Mouse (Mus musculus) kidney, embryonic 15.5 days (tissue): ENCODE measurements at regions not wholly inside any gene's neighbourhood (a gene's known extent, or its start where the extent isn't known, plus 50 kb on each side); places are given as distances from the start of the nearest gene placed in this dataset.

Source experiments
- ATAC-seq: fragments of 200-750 bp; cut with Nextera tagmentation; replicated peaks from 2 replicates; pipeline ENCODE4 v1.8.0; 2017; ENCODE audit warnings: moderate TSS enrichment; ENCODE audit not compliant: low FRiP score
- H3K27ac ChIP-seq: fragments of 300-500 bp; sonication (generic); 2 replicates; pipeline ENCODE4 v1.5.1; 2015; ENCODE audit warnings: mild to moderate bottlenecking, inconsistent platforms
- H3K27me3 ChIP-seq: fragments of 300-500 bp; sonication (generic); 2 replicates; pipeline ENCODE4 v1.6.1; 2015; ENCODE audit warnings: inconsistent platforms
- H3K36me3 ChIP-seq: fragments of 300-500 bp; sonication (generic); 2 replicates; pipeline ENCODE4 v1.6.1; 2015; ENCODE audit warnings: inconsistent platforms
- H3K4me1 ChIP-seq: fragments of 300-500 bp; sonication (generic); 2 replicates; pipeline ENCODE4 v1.6.1; 2015; ENCODE audit warnings: inconsistent platforms
- H3K4me2 ChIP-seq: fragments of 300-500 bp; sonication (generic); 2 replicates; pipeline ENCODE4 v1.6.1; 2015; ENCODE audit warnings: moderate library complexity, mild to moderate bottlenecking, inconsistent platforms
- H3K4me3 ChIP-seq: fragments of 300-500 bp; sonication (generic); replicated peaks from 2 replicates; pipeline ENCODE4 v1.5.1; 2015; ENCODE audit warnings: mild to moderate bottlenecking, inconsistent platforms
- H3K9ac ChIP-seq: fragments of 300-500 bp; sonication (generic); 2 replicates; pipeline ENCODE4 v1.6.1; 2015; ENCODE audit warnings: mild to moderate bottlenecking, inconsistent platforms
- H3K9me3 ChIP-seq: fragments of 300-500 bp; sonication (generic); replicated peaks from 2 replicates; pipeline ENCODE4 v1.6.1; 2016; ENCODE audit warnings: inconsistent platforms
- WGBS: fragments of 180-500 bp; shearing (Covaris S2); methylation state at CpG from one replicate; pipeline ENCODE4 v1.1.7; 2015; ENCODE audit warnings: mixed read lengths; 5-methylcytosine and 5-hydroxymethylcytosine counted together

DNA sequence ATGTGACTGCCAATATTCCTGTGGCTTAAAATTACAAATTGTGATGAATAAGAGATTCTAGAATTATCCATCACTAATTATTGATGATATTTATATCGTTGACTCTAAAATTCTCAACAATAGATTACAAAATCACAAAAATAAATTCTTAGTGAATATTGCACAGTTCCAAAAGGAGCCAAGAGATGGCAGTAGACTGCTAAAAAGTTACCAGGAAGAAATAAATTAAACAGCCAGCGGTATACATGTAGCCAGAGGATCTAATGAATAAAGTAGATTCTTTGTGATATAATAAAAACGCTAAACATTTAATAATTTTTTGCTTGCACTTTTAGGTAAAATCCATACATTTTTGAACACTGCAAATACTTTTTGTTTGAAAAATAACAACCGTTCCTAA is 294.7 kb downstream of the Lipi start:
- 42% methylated on average over 4 of the region's 4 CpGs for WGBS
- Histone ChIP-seq H3K4me1 (no peaks in the 10 kb centered on the region), H3K36me3 (no peaks in the 10 kb centered on the region), H3K9ac (no peak overlapping the region), H3K27ac (no peak overlapping the region), H3K4me2 (no peak overlapping the region), H3K27me3 (no peaks in the 10 kb centered on the region), H3K9me3 (no peaks in the 10 kb centered on the region), H3K4me3 (no peak overlapping the region)
- ATAC-seq, result peak; percentile 58; the same call in 1 of the 2 replicates

- H3K4me1 ChIP-seq, result no peaks in the 10 kb centered on the region
- H3K36me3 ChIP-seq, result no peaks in the 10 kb centered on the region
- no peak overlapping the region for H3K4me2 ChIP-seq
- H3K4me3 ChIP-seq, result no peak overlapping the region
- no peak overlapping the region for H3K9ac ChIP-seq
- no peaks in the 10 kb centered on the region for H3K9me3 ChIP-seq
- H3K27ac ChIP-seq, result no peak overlapping the region
- no peaks in the 10 kb centered on the region for H3K27me3 ChIP-seq
- 95% methylated on average over 1 of the region's 1 CpGs for WGBS
- no peak for ATAC-seq
Observed at GRCm38 (mm10) chr16:75287150-75287549, 298.7 kb downstream of the Lipi start.

DNA sequence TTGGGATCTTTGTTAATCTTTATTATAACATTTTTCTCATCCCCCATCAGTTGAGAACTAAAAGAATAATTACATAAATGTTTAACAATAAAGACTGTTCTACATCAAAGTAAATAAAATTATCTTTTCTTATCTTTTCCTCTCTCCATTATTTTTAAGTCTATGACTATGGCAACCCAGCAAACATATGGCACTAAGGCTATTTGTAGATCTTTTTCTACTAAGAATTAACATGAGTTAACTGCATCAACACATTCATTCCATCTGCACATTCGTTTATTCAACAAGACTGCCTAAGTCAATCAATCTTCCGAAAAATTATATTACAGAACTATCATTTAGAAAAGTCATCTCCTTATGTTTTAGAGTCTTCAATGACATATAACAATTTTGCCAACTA is 300.1 kb downstream of the Lipi start:
- 92% methylated on average over 2 of the region's 2 CpGs for WGBS
- ATAC-seq, result no peak
- H3K9me3 ChIP-seq, result no peaks in the 10 kb centered on the region
- no peaks in the 10 kb centered on the region for H3K4me1 ChIP-seq
- H3K27me3 ChIP-seq, result no peaks in the 10 kb centered on the region
- H3K4me3 ChIP-seq, result no peak overlapping the region
- H3K9ac ChIP-seq, result no peak overlapping the region
- no peak overlapping the region for H3K4me2 ChIP-seq
- H3K27ac ChIP-seq, result no peak overlapping the region
- no peaks in the 10 kb centered on the region for H3K36me3 ChIP-seq

GRCm38 (mm10) chr16:75263903-75264302 is 322.0 kb downstream of the Lipi start:
- 84% methylated on average over 6 of the region's 6 CpGs for WGBS
- H3K4me3 ChIP-seq, result no peak overlapping the region

GRCm38 (mm10) chr16:75254981-75255380 is 330.9 kb downstream of the Lipi start:
- H3K9ac ChIP-seq, result no peak overlapping the region
- H3K4me2 ChIP-seq, result no peak overlapping the region
- H3K4me3 ChIP-seq, result no peak overlapping the region
- H3K9me3 ChIP-seq, result no peaks in the 10 kb centered on the region
- H3K27ac ChIP-seq, result no peak overlapping the region
- 88% methylated on average over 1 of the region's 1 CpGs for WGBS
- H3K36me3 ChIP-seq, result no peaks in the 10 kb centered on the region
- H3K4me1 ChIP-seq, result no peaks in the 10 kb centered on the region
- no peak for ATAC-seq
- no peaks in the 10 kb centered on the region for H3K27me3 ChIP-seq

More at GRCm38 (mm10) chr16:75263903-75264302, 322.0 kb downstream of the Lipi start:
- H3K36me3 ChIP-seq, result no peaks in the 10 kb centered on the region
- H3K4me1 ChIP-seq, result no peaks in the 10 kb centered on the region
- no peak overlapping the region for H3K4me2 ChIP-seq
- no peak for ATAC-seq
- no peak overlapping the region for H3K27ac ChIP-seq
- no peaks in the 10 kb centered on the region for H3K27me3 ChIP-seq
- H3K9me3 ChIP-seq, result no peaks in the 10 kb centered on the region
- no peak overlapping the region for H3K9ac ChIP-seq

- 59% methylated on average over 5 of the region's 5 CpGs for WGBS
Observed at GRCm38 (mm10) chr16:75249170-75249569, 336.7 kb downstream of the Lipi start.

DNA sequence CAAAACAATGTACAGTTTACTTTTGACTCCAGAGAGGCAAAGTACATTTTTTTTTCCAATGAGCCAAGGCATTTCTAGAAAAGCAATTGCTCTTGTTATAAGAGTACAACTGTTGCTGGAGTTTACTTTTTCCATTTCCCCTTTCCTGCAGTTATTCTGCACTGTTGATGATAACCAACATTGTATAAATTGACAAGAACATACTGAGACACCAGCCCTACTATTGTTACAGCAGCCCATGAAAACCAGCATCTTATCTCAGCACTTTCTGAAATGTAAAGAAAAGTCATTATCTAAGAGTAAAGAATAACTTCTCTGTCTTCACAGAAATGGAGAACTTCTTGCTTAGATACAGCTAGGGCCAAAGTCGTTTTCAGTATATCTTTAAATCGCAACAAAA is 345.5 kb downstream of the Lipi start:
- ATAC-seq, result no peak
- no peak overlapping the region for H3K27ac ChIP-seq
- H3K4me2 ChIP-seq, result no peak overlapping the region
- H3K36me3 ChIP-seq, result no peaks in the 10 kb centered on the region
- H3K9ac ChIP-seq, result no peak overlapping the region
- no peaks in the 10 kb centered on the region for H3K27me3 ChIP-seq
- no peaks in the 10 kb centered on the region for H3K4me1 ChIP-seq
- WGBS, result 91% methylated on average over 2 of the region's 2 CpGs
- no peak overlapping the region for H3K4me3 ChIP-seq
- no peaks in the 10 kb centered on the region for H3K9me3 ChIP-seq

More at GRCm38 (mm10) chr16:75249170-75249569, 336.7 kb downstream of the Lipi start:
- Histone ChIP-seq H3K4me3 (no peak overlapping the region), H3K4me1 (no peaks in the 10 kb centered on the region), H3K9me3 (no peaks in the 10 kb centered on the region), H3K4me2 (no peak overlapping the region), H3K36me3 (no peaks in the 10 kb centered on the region), H3K27me3 (no peaks in the 10 kb centered on the region), H3K27ac (no peak overlapping the region), H3K9ac (no peak overlapping the region)
- no peak for ATAC-seq

GRCm38 (mm10) chr16:75232133-75232532 is 353.7 kb downstream of the Lipi start:
- H3K36me3 ChIP-seq, result no peaks in the 10 kb centered on the region
- H3K9ac ChIP-seq, result no peak overlapping the region
- H3K27me3 ChIP-seq, result no peaks in the 10 kb centered on the region
- ATAC-seq, result no peak
- H3K27ac ChIP-seq, result no peak overlapping the region
- no peaks in the 10 kb centered on the region for H3K9me3 ChIP-seq
- H3K4me3 ChIP-seq, result no peak overlapping the region
- H3K4me2 ChIP-seq, result no peak overlapping the region
- H3K4me1 ChIP-seq, result no peaks in the 10 kb centered on the region
- 81% methylated on average over 1 of the region's 1 CpGs for WGBS

- H3K27ac ChIP-seq, result no peak overlapping the region
- WGBS, result 77% methylated on average over 2 of the region's 2 CpGs
- H3K9me3 ChIP-seq, result no peaks in the 10 kb centered on the region
- no peaks in the 10 kb centered on the region for H3K36me3 ChIP-seq
- no peak overlapping the region for H3K9ac ChIP-seq
- ATAC-seq, result no peak
- H3K4me3 ChIP-seq, result no peak overlapping the region
- no peak overlapping the region for H3K4me2 ChIP-seq
- no peaks in the 10 kb centered on the region for H3K27me3 ChIP-seq
- no peaks in the 10 kb centered on the region for H3K4me1 ChIP-seq
Observed at GRCm38 (mm10) chr16:75193404-75193803, 392.5 kb downstream of the Lipi start.

DNA sequence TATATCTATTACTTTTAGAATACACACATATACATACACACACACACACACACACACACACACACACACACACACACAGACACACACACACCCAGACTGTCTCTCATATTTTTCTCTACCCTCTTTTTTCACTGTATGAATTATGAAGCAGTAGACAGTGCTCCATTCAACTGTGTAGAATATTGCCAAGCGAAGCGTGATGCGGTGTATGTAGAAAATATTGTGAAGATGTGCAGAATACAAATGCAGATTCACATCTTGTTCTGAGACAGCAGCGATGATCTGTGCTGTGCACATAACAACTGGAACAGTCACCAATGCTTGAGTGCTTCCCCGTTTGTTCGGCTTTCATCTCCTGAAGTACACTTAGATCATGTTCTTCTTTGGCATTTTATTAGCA is 395.5 kb downstream of the Lipi start:
- no peak overlapping the region for H3K4me2 ChIP-seq
- no peaks in the 10 kb centered on the region for H3K4me1 ChIP-seq
- H3K9me3 ChIP-seq, result no peaks in the 10 kb centered on the region
- 92% methylated on average over 6 of the region's 6 CpGs for WGBS
- H3K4me3 ChIP-seq, result no peak overlapping the region
- no peaks in the 10 kb centered on the region for H3K27me3 ChIP-seq
- H3K36me3 ChIP-seq, result no peaks in the 10 kb centered on the region
- no peak overlapping the region for H3K27ac ChIP-seq
- no peak for ATAC-seq
- no peak overlapping the region for H3K9ac ChIP-seq

- H3K4me1 ChIP-seq, result no peaks in the 10 kb centered on the region
- H3K4me3 ChIP-seq, result no peak overlapping the region
- H3K36me3 ChIP-seq, result no peaks in the 10 kb centered on the region
- no peak overlapping the region for H3K27ac ChIP-seq
- 75% methylated on average over 1 of the region's 1 CpGs for WGBS
- no peaks in the 10 kb centered on the region for H3K9me3 ChIP-seq
- H3K4me2 ChIP-seq, result no peak overlapping the region
- H3K27me3 ChIP-seq, result no peaks in the 10 kb centered on the region
- H3K9ac ChIP-seq, result no peak overlapping the region
- ATAC-seq, result no peak
Observed at GRCm38 (mm10) chr16:75166040-75166439, 419.8 kb downstream of the Lipi start.

GRCm38 (mm10) chr16:75164969-75165726 is 420.7 kb downstream of the Lipi start:
- no peak overlapping the region for H3K4me2 ChIP-seq
- no peak overlapping the region for H3K9ac ChIP-seq
- H3K27ac ChIP-seq, result no peak overlapping the region
- no peaks in the 10 kb centered on the region for H3K36me3 ChIP-seq
- H3K4me3 ChIP-seq, result no peak overlapping the region
- ATAC-seq, result 0 out of 2 replicates have a peak, but pooled peaks have one; percentile 66
- no peaks in the 10 kb centered on the region for H3K27me3 ChIP-seq
- 83% methylated on average over 6 of the region's 6 CpGs for WGBS
- no peaks in the 10 kb centered on the region for H3K9me3 ChIP-seq
- H3K4me1 ChIP-seq, result no peaks in the 10 kb centered on the region

DNA sequence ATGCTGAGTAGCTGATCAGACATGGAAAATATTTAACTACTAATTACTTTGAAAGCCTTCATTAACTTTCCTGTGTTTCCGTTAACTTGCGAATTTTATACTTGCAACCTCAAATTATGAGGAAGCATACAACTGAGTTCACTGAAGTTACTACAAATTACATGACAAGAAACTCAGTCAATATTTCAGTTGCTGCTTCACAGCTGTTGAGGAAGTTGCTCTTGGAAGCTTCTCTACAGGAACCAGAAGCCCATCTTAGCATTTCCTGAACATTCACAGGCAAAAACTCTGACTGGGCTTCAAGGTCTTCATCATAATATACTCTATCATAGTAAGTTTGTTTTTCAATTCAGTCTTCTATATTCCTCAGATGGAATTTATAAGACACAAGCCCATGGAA is 426.1 kb downstream of the Lipi start:
- no peak overlapping the region for H3K4me2 ChIP-seq
- H3K9me3 ChIP-seq, result no peaks in the 10 kb centered on the region
- ATAC-seq, result no peak
- H3K4me3 ChIP-seq, result no peak overlapping the region
- 76% methylated on average over 2 of the region's 2 CpGs for WGBS
- no peak overlapping the region for H3K9ac ChIP-seq
- no peaks in the 10 kb centered on the region for H3K4me1 ChIP-seq
- H3K27me3 ChIP-seq, result no peaks in the 10 kb centered on the region
- H3K36me3 ChIP-seq, result no peaks in the 10 kb centered on the region
- no peak overlapping the region for H3K27ac ChIP-seq
